Mouse (Mus musculus): ENCODE measurements around the gene Uba52. TPM values are rescaled to one million over a fixed set of nuclear protein-coding genes. Genes with fewer than 3 reads are reported as not detected.
A peak's percentile ranks its signal among the peaks of the same experiment; 100 is the strongest.
"Not testable (repeated sequence)": the region's sequence is repeated elsewhere in the genome, so short reads cannot be mapped to it uniquely, and the experiment has no call there.

Uba52 gene
- polyA plus RNA-seq, 1 experiment from 2014 or later = 751 TPM

GRCm38 (mm10) chr8:70527512-70528181 lies 17.0 kb upstream of the Uba52 start, which contains the start of the genes Fkbp8 and Kxd1:
Gene Fkbp8, plus strand, starts transcription at chr8:70527724.
Gene Kxd1, minus strand, starts transcription at chr8:70527956.
- under 1% methylated on average over 61 of the region's 61 CpGs for WGBS
- no peaks in the 10 kb centered on the region for H3K9me3 ChIP-seq
- H3K27me3 ChIP-seq (ENCODE audit: insufficient read depth, poor library complexity, severe bottlenecking) = no peaks in the 10 kb centered on the region
- peak; percentile 99 for DNase-seq (ENCODE audit: low spot score)
- peak within 1 kb of the TSS; percentile 100 for H3K27ac ChIP-seq
- H3K36me3 ChIP-seq = peaks cover 36% of the 10 kb centered on the region
- H3K4me3 ChIP-seq = peak within 1 kb of the TSS; percentile 93
- peaks cover 34% of the 10 kb centered on the region for H3K4me1 ChIP-seq

- peaks cover 38% of the 10 kb centered on the region for H3K4me1 ChIP-seq
- no peaks in the 10 kb centered on the region for H3K27me3 ChIP-seq (ENCODE audit: insufficient read depth, poor library complexity, severe bottlenecking)
- H3K27ac ChIP-seq = peak overlapping the region; percentile 100
- H3K9me3 ChIP-seq = no peaks in the 10 kb centered on the region
- no peak for DNase-seq (ENCODE audit: low spot score)
- H3K36me3 ChIP-seq = peaks cover 31% of the 10 kb centered on the region
- H3K4me3 ChIP-seq = peak overlapping the region; percentile 93
- WGBS = 2% methylated on average over 8 of the region's 8 CpGs
Observed at GRCm38 (mm10) chr8:70527111-70527511, 16.5 kb upstream of the Uba52 start.

- DNase-seq (ENCODE audit: low spot score) = peak; percentile 98
- under 1% methylated on average over 51 of the region's 51 CpGs for WGBS
- H3K4me1 ChIP-seq = peaks cover 24% of the 10 kb centered on the region
- H3K27me3 ChIP-seq (ENCODE audit: insufficient read depth, poor library complexity, severe bottlenecking) = no peaks in the 10 kb centered on the region
- peak overlapping the region; percentile 96 for H3K27ac ChIP-seq
- no peaks in the 10 kb centered on the region for H3K9me3 ChIP-seq
- H3K4me3 ChIP-seq = peak overlapping the region; percentile 87
- H3K36me3 ChIP-seq = peaks cover 19% of the 10 kb centered on the region
Observed at GRCm38 (mm10) chr8:70522592-70523403, 12.2 kb upstream of the Uba52 start.

GRCm38 (mm10) chr8:70519606-70520005 lies 9.0 kb upstream of the Uba52 start:
- Histone ChIP-seq H3K4me3 (no peak overlapping the region), H3K27me3 (ENCODE audit: insufficient read depth, poor library complexity, severe bottlenecking) (no peaks in the 10 kb centered on the region), H3K4me1 (peaks cover 13% of the 10 kb centered on the region), H3K36me3 (peaks cover 45% of the 10 kb centered on the region), H3K9me3 (no peaks in the 10 kb centered on the region), H3K27ac (no peak overlapping the region)
- no peak for DNase-seq (ENCODE audit: low spot score)
- 52% methylated on average over 2 of the region's 2 CpGs for WGBS

GRCm38 (mm10) chr8:70519043-70519442 lies 8.4 kb upstream of the Uba52 start:
- Histone ChIP-seq H3K9me3 (no peaks in the 10 kb centered on the region), H3K27ac (no peak overlapping the region), H3K27me3 (ENCODE audit: insufficient read depth, poor library complexity, severe bottlenecking) (no peaks in the 10 kb centered on the region), H3K36me3 (peaks cover 51% of the 10 kb centered on the region), H3K4me3 (no peak overlapping the region), H3K4me1 (peaks cover 13% of the 10 kb centered on the region)
- 89% methylated on average over 6 of the region's 6 CpGs for WGBS
- no peak for DNase-seq (ENCODE audit: low spot score)

- no peak for DNase-seq (ENCODE audit: low spot score)
- Histone ChIP-seq H3K27me3 (ENCODE audit: insufficient read depth, poor library complexity, severe bottlenecking) (no peaks in the 10 kb centered on the region), H3K36me3 (peaks cover 60% of the 10 kb centered on the region), H3K9me3 (no peaks in the 10 kb centered on the region), H3K4me1 (peaks cover 9% of the 10 kb centered on the region), H3K27ac (no peak overlapping the region), H3K4me3 (no peak overlapping the region)
- 76% methylated on average over 10 of the region's 10 CpGs for WGBS
Observed at GRCm38 (mm10) chr8:70517940-70518643, 7.5 kb upstream of the Uba52 start.

GRCm38 (mm10) chr8:70513441-70513840 lies 2.8 kb upstream of the Uba52 start:
- Histone ChIP-seq H3K27me3 (ENCODE audit: insufficient read depth, poor library complexity, severe bottlenecking) (no peaks in the 10 kb centered on the region), H3K36me3 (peaks cover 71% of the 10 kb centered on the region), H3K27ac (no peak overlapping the region), H3K4me3 (no peak overlapping the region; the same call in 1 of the 2 replicates), H3K4me1 (peaks cover 15% of the 10 kb centered on the region), H3K9me3 (no peaks in the 10 kb centered on the region)
- 71% methylated on average over 2 of the region's 2 CpGs for WGBS
- DNase-seq (ENCODE audit: low spot score) = no peak

- peaks cover 16% of the 10 kb centered on the region for H3K4me1 ChIP-seq
- H3K27me3 ChIP-seq (ENCODE audit: insufficient read depth, poor library complexity, severe bottlenecking) = no peaks in the 10 kb centered on the region
- H3K4me3 ChIP-seq = no peak overlapping the region
- no peak for DNase-seq (ENCODE audit: low spot score)
- 92% methylated on average over 11 of the region's 11 CpGs for WGBS
- no peaks in the 10 kb centered on the region for H3K9me3 ChIP-seq
- peaks cover 70% of the 10 kb centered on the region for H3K36me3 ChIP-seq
- no peak overlapping the region for H3K27ac ChIP-seq
Observed at GRCm38 (mm10) chr8:70512253-70512903, 1.8 kb upstream of the Uba52 start.

GRCm38 (mm10) chr8:70511770-70512169 lies 1.2 kb upstream of the Uba52 start:
- no peaks in the 10 kb centered on the region for H3K9me3 ChIP-seq
- DNase-seq (ENCODE audit: low spot score) = no peak
- WGBS = 91% methylated on average over 2 of the region's 2 CpGs
- H3K4me1 ChIP-seq = peaks cover 18% of the 10 kb centered on the region
- 0 out of 2 replicates have a peak overlapping the region, but pooled peaks have one; percentile 15 for H3K4me3 ChIP-seq
- peaks cover 70% of the 10 kb centered on the region for H3K36me3 ChIP-seq
- no peak overlapping the region for H3K27ac ChIP-seq
- no peaks in the 10 kb centered on the region for H3K27me3 ChIP-seq (ENCODE audit: insufficient read depth, poor library complexity, severe bottlenecking)

GRCm38 (mm10) chr8:70511174-70511573 lies 573 bp upstream of the Uba52 start:
- not testable (repeated sequence) for DNase-seq (ENCODE audit: low spot score); H3K27me3 ChIP-seq (ENCODE audit: insufficient read depth, poor library complexity, severe bottlenecking); H3K9me3 ChIP-seq
- Histone ChIP-seq H3K27ac (peak overlapping the region; percentile 92), H3K4me1 (peaks cover 20% of the 10 kb centered on the region), H3K36me3 (peaks cover 64% of the 10 kb centered on the region), H3K4me3 (peak overlapping the region; percentile 78)
- 80% methylated on average over 6 of the region's 6 CpGs for WGBS

GRCm38 (mm10) chr8:70509281-70509952 lies 1.2 kb downstream of the Uba52 start:
- peaks cover 38% of the 10 kb centered on the region for H3K4me1 ChIP-seq
- peak overlapping the region; percentile 78 for H3K4me3 ChIP-seq
- H3K27ac ChIP-seq = peak overlapping the region; percentile 92
- no peaks in the 10 kb centered on the region for H3K9me3 ChIP-seq
- H3K27me3 ChIP-seq (ENCODE audit: insufficient read depth, poor library complexity, severe bottlenecking) = peaks cover 5% of the 10 kb centered on the region; the same call in 1 of the 2 replicates
- WGBS = 7% methylated on average over 25 of the region's 25 CpGs
- H3K36me3 ChIP-seq = peaks cover 53% of the 10 kb centered on the region
- DNase-seq (ENCODE audit: low spot score) = no peak

- Histone ChIP-seq H3K27me3 (ENCODE audit: insufficient read depth, poor library complexity, severe bottlenecking) (peaks cover 29% of the 10 kb centered on the region), H3K36me3 (peaks cover 39% of the 10 kb centered on the region), H3K9me3 (no peaks in the 10 kb centered on the region), H3K4me1 (peaks cover 54% of the 10 kb centered on the region), H3K4me3 (peak overlapping the region; percentile 91), H3K27ac (no peak overlapping the region)
- DNase-seq (ENCODE audit: low spot score) = no peak
- 59% methylated on average over 5 of the region's 5 CpGs for WGBS
Observed at GRCm38 (mm10) chr8:70507027-70507393, 3.6 kb downstream of the Uba52 start.

Data from heart, embryonic 10.5 days (tissue).